Mouse (Mus musculus) thymus, postnatal 36 days (tissue): ENCODE results near the gene Opcml.

ENCODE experiments used
- DNase-seq, 2 experiments: peaks; one replicate each; pipeline ENCODE4 v3.0.0; 2022; ENCODE audit warnings: mixed read lengths in 2 of 2

Opcml gene

DNA sequence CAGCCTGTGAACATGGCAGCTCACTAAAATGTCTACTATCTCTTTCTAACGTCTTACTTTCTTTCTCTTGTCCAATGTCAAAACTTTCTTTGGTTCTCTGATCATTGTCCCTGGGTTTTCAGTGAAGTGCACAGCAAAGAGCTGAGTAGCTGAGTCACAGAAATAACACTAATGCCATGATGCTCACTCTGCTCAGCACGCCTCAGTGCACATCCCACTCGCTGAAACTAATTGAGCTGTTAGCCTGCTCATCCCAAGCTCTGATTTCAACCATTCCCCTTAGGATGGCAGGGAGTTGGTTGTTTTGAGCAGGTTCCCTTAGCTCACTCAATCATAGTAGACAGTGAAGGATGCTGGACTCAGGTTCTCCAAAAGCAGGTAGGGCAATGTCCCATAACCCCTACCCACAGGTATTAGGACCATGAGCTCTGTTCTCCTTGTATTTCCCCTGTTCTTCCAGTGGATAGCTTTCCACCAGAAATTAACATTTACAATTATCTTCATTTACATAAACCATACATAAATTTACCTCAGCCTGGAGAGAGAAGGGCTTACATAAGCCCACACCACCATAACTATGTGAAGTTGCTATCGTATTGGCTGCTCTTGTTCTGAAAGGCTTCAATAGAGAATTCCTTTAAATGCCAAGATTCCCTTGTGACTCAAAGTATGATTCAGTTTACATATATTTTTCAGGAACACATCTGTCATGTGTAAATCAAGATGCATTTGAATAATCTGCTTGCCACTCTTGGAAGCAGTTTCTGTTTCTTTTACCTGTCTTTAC, 655.9 kb downstream of the Opcml start:
- no peak for DNase-seq

- no peak for DNase-seq
Measured at GRCm38 (mm10) chr9:28452509-28452908, 661.9 kb downstream of the Opcml start.

- no peak for DNase-seq
Measured at GRCm38 (mm10) chr9:28453062-28453461, 662.5 kb downstream of the Opcml start.

- DNase-seq = no peak
Measured at GRCm38 (mm10) chr9:28457982-28458770, 667.6 kb downstream of the Opcml start.

- DNase-seq = no peak
Measured at GRCm38 (mm10) chr9:28463622-28464021, 673.0 kb downstream of the Opcml start.

DNA sequence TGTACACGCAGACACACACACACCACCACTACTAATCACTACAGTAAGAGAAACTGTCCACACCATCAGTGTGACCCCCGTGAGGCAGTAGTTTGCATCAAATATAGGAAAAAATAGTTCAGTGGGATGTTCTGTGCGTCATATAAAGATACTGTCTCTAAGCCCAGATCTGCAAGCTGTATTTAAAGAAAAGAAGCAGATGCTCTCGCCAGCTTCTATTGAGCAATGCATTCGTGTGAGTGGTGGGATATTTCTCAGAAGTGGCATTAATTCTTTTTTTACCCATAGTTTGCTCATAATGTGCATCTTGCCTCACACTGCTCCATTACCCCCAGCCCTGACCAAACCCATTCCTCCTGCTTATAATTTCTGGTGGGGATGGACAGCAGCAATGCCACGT, 678.8 kb downstream of the Opcml start:
- no peak for DNase-seq

GRCm38 (mm10) chr9:28471501-28471900, 680.9 kb downstream of the Opcml start:
- DNase-seq = no peak

DNA sequence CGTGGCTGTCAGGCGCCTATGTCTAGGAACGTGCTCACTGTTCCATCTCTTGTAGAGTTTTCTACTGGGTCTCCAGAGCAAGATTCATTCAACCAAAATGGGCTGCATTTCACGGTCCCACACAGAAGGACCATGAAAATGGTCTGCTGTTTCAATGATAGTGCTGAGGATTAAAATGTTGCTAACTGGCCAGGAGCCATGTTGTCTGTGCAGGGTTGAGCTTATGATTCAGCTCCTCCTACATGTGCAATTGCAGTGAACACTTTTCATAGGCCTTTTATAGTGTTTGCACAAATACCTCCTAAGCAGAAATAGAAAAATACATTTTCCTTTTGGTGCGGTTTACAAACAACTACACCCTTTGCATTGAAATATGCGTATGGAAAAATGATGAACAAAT, 684.0 kb downstream of the Opcml start:
- no peak for DNase-seq

DNA sequence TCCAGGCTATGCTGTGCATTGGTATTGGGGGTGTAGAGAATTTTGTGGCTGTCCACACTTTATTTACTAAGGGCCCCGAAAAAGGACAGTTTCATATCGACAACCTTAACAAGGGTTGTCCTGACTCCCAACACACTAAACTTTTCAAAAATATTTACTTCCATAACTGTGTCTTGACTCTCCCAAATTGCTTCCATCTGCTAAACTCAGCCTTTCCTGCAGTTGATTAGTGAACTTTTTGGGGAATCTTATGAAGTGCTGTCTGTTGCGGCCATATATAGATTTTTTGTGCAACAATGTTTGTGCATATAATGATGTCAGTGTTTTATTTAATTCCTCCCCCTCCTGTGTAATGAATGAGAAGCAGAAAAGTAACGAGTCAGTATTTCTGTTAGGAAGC, 690.7 kb downstream of the Opcml start:
- DNase-seq = no peak

- no peak for DNase-seq
Measured at GRCm38 (mm10) chr9:28488499-28488898, 697.9 kb downstream of the Opcml start.

- no peak for DNase-seq
Measured at GRCm38 (mm10) chr9:28489828-28490227, 699.3 kb downstream of the Opcml start.

GRCm38 (mm10) chr9:28490410-28490809, 699.8 kb downstream of the Opcml start:
- DNase-seq = no peak

GRCm38 (mm10) chr9:28499841-28500794, 709.5 kb downstream of the Opcml start:
- no peak for DNase-seq

- DNase-seq = no peak
Measured at GRCm38 (mm10) chr9:28513905-28514304, 723.3 kb downstream of the Opcml start.

DNA sequence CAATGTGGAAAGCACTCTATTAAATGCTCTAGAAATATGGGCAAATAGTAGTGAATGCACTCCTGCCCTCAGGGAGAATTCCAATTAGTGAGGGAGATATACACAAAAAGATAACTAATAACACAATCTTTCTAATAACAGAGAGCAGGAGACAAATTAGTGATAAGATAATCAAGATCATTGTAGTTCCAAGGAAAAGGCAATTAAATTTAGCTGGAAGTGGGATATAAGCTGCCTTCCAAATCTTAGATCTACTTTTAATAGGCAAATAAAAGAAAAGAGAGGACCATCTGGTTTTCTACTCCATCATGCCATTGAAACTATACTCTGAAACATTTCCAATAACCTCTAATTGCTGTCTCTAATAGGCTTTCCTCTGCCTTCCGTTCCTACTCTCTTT, 742.6 kb downstream of the Opcml start:
- DNase-seq = no peak

DNA sequence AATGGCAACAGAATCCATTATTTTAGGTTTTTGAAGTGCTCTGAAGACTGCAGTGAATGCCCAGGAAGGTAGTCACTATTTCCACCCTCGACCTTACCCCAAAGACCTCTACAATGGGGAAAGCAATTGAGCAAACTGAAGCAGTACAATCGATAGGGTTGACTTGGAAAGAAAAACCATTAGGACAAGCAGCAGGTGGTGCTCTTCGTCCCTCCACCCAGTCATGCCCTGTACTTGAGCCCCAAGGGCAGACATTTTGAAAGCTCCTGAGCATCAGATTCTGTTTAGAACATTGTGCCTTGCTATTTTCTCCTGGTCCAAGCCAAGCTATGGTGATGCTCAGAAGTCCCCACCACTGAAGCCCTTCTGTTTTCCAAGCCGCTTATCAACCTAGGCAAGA, 744.4 kb downstream of the Opcml start:
- no peak for DNase-seq

DNA sequence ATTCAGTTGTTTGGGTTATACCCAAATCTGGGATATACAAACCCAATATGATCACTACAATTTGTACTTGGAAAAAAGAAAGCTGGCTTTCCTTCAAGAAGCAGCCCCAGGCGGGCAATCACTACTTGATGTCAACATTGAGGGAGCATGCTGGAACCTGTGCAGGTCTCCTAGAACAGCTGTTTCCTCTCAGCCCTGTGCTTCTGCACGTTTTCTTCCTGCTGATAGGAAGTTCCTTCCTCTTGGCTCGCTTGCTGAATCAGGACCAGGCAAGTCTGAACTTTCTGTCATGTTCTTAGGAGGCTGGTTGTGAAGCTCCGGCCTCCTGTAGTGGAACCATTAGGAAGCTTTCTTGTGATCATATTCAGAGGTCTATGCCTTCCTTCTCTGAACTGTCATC, 746.1 kb downstream of the Opcml start:
- DNase-seq = no peak

DNA sequence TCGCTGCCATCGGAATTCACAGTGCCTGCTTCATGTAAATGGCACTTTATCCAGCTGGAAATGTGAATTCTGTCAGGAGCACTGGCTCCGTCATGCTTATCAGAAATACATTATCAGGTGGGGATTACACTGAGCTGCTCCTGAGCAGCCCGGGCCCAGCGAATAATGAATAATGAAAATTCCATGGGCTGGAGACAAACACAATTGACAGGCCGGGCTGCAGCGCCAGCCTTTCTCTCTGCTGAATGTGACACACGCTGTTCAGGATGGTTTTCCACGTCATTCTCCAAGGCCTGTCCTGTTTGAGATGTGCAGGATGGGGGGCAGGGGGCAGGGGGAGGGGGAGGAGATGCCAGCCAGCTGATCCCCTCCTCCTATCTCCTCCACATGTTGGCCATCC, 757.6 kb downstream of the Opcml start:
- DNase-seq = no peak

GRCm38 (mm10) chr9:28552387-28553182, 762.0 kb downstream of the Opcml start:
- no peak for DNase-seq

GRCm38 (mm10) chr9:28558628-28559027, 768.1 kb downstream of the Opcml start:
- no peak for DNase-seq

DNA sequence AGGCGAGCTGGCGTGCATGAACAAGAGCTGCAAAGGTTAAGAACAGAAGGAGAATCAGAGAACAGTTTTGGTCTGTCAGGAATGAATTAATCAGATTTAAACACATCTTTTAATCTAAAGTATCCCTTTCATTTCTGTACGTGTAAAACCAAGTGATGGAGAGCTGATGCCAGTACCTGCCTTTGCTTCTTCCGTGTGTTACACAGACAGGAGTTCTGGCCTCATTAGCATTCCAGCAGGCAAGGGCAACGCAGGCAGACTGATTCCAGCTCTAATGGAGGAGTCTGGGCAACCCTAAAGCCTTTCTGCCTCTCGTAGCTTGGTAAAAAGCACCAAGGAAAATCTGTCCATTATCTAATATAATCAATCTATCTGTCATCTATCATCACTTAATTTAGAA, 771.2 kb downstream of the Opcml start:
- DNase-seq = no peak

DNA sequence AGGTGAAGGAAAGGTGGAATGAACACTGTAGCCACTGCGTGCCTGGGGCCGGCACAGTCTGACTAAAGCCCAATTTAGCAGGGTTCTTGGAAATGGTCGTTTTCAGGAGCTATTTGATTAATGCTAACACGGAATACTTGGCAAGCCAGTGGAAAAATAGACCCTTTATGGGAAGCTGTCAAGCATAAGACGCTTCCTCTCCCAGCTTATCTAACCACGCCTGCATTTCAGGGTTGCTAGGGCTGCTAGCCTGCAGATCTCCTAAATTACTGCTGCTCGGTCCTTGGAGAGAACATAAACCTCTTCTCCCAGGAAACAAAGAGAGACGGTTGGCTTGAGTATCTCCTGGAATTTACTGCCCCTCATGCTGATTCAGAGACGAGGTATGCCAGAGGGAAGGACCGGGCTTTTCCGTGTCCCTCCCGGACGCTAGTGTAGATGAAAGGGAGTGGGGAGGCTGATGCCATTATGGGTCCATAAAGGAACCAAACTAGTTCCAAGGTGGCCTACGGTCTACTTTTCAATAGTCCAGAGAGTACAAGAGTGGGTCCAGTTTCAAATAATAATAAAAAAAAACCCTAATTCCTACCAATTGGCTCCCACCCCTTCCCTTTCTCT, 772.6 kb downstream of the Opcml start:
- DNase-seq = no peak
